Mouse (Mus musculus): ENCODE results near the gene Ldha.

Gene Ldha

DNA sequence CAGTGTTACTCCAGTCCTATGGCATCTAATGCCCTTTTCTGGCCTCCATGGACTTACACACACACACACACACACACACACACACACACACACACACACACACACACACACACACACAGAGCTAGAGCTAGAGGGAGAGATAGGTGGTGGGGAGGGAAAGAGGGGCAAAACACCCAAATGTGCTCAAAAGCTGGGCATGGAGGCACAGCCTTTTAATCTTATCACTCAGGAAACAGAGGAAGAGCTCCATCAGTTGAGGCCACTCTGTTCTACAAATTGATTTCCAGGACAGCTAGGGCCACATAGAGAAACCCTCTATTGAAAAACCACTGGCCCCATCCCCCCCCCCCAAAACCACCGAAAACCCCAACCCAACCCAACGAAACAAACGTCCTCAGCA, 42.0 kb downstream of the Ldha start:
- DNase-seq, result no peak

DNA sequence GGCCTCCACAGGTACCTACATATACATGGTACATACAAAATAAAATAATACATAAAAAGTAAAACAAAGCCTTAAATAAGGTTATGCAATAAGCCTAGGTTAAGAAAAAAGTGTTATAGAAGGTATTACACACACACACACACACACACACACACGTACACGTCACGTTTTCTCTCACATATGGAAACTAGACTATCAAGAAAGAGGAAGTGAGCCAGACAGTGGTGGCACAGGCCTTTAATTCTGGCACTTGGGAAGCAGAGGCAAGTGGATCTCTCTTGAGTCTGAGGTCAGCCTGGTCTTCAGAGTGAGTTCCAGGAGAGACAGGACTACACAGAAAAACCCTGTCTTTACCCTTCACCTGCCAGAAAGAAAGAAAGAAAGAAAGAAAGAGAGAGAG, 54.2 kb downstream of the Ldha start:
- DNase-seq, result no peak

DNA sequence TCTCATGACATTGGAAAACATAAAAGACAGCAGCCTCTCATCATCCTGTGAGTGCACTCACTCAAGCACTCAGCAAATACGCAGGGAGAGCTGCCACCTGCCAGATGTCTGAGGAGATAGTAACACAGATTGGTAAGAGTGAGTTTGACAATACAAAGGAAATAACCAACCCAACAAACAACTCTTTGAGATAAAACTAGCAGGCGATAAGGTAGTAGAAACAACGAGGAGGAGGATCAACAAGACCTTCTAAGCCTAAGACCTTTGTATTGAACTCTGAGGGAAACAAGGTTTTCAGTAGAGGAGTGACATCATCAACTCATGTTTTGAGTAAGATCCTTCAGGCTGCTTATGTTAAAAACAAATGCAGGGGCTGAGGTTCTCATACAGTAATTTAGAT, 58.1 kb downstream of the Ldha start:
- no peak for DNase-seq
